Mouse (Mus musculus) E14TG2a.4 (cell line): ENCODE results near the gene Crocc.
A peak's percentile ranks its signal among the peaks of the same experiment; 100 is the strongest.

Experiments
- H3K27me3 ChIP-seq: 2 replicates; pipeline ENCODE4 v1.6.1; 2014; ENCODE audit warnings: low read length, control low read depth; ENCODE audit not compliant: insufficient read depth
- H3K36me3 ChIP-seq: 2 replicates; pipeline ENCODE4 v1.6.1; 2014; ENCODE audit warnings: low read length, control low read depth; ENCODE audit not compliant: insufficient read depth
- H3K4me1 ChIP-seq: replicated peaks from 2 replicates; pipeline ENCODE4 v1.6.1; 2014; ENCODE audit warnings: low read depth, low read length, control low read depth
- H3K4me3 ChIP-seq: replicated peaks from 2 replicates; pipeline ENCODE4 v1.5.1; 2014; ENCODE audit warnings: mild to moderate bottlenecking, low read length
- H3K9me3 ChIP-seq: 2 replicates; pipeline ENCODE4 v1.6.1; 2014; ENCODE audit warnings: low read length, control low read depth
- CTCF ChIP-seq: conservative IDR thresholded peaks from 2 replicates; pipeline ENCODE4 v1.5.1; 2014; ENCODE audit warnings: low read length
- NANOG ChIP-seq: IDR thresholded peaks from 2 replicates; pipeline ENCODE4 v1.6.1; 2014; ENCODE audit warnings: borderline replicate concordance, low read length, mixed read lengths
- POU5F1 ChIP-seq: IDR thresholded peaks from 2 replicates; pipeline ENCODE4 v1.6.1; 2014; ENCODE audit warnings: low read length, borderline replicate concordance

The Crocc gene

DNA sequence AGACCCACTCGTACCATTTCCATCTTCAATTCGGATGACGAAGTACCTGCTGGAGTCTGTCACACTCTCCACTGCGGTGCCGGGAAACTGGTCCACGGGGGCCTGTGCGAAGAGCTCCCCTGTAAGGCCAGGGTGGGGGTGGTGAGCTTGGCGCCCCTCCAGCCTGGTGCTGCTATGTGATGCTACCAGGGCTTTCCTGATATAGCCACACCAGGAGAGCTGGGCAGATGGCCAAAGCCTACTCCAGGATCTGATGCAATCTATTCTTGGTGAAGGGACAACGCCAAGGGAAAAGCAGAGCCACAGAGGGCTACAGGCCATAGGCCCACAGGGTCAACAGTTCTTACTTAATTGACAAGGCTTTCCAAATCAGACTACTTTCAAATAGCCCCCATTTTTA is 13.3 kb upstream of the Crocc start:
- H3K9me3 ChIP-seq = no peaks in the 10 kb centered on the region
- H3K36me3 ChIP-seq = peaks cover 72% of the 10 kb centered on the region
- H3K27me3 ChIP-seq = no peaks in the 10 kb centered on the region
- TF ChIP-seq CTCF = no peak
- no peak for TF ChIP-seq NANOG
- TF ChIP-seq POU5F1 = no peak
- H3K4me3 ChIP-seq = no peak overlapping the region
- H3K4me1 ChIP-seq = peaks cover 29% of the 10 kb centered on the region

GRCm38 (mm10) chr4:141072502-141072901 is 12.2 kb upstream of the Crocc start:
- no peaks in the 10 kb centered on the region for H3K9me3 ChIP-seq
- H3K27me3 ChIP-seq = no peaks in the 10 kb centered on the region
- peaks cover 84% of the 10 kb centered on the region for H3K36me3 ChIP-seq
- H3K4me1 ChIP-seq = peaks cover 24% of the 10 kb centered on the region
- no peak overlapping the region for H3K4me3 ChIP-seq
- no peak for TF ChIP-seq POU5F1
- TF ChIP-seq CTCF = no peak
- no peak for TF ChIP-seq NANOG

- no peak for TF ChIP-seq POU5F1
- TF ChIP-seq CTCF = peak; percentile 50
- no peak for TF ChIP-seq NANOG
These were observed 9.4 kb upstream of the Crocc start for GRCm38 (mm10) chr4:141069731-141070130.

DNA sequence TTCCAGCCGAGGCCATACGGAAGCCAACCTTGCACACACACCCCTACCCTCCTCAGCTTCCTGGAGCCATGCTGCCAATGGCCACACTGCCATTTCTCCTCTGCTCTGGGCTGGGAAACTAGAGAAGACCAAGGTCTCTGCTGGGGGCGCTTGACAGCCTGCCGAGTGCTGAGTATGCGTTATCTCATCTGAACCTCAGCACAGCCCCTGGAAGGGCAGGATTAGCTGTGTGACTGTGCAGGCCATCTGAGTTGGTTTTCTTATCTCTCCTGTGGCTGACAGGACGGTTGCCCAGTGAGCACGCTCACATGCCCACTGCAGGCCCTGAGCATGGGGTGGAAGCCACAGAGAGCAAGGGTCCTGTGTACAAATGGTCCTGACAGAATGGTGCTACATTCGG is 8.3 kb upstream of the Crocc start:
- H3K4me3 ChIP-seq = no peak overlapping the region
- peaks cover 17% of the 10 kb centered on the region for H3K4me1 ChIP-seq
- no peaks in the 10 kb centered on the region for H3K9me3 ChIP-seq
- no peaks in the 10 kb centered on the region for H3K27me3 ChIP-seq
- TF ChIP-seq POU5F1 (no peak), CTCF (no peak), NANOG (no peak)
- H3K36me3 ChIP-seq = peaks cover 83% of the 10 kb centered on the region

More at GRCm38 (mm10) chr4:141069731-141070130, 9.4 kb upstream of the Crocc start:
- no peaks in the 10 kb centered on the region for H3K27me3 ChIP-seq
- no peaks in the 10 kb centered on the region for H3K9me3 ChIP-seq
- peaks cover 12% of the 10 kb centered on the region for H3K4me1 ChIP-seq
- no peak overlapping the region for H3K4me3 ChIP-seq
- peaks cover 93% of the 10 kb centered on the region for H3K36me3 ChIP-seq

DNA sequence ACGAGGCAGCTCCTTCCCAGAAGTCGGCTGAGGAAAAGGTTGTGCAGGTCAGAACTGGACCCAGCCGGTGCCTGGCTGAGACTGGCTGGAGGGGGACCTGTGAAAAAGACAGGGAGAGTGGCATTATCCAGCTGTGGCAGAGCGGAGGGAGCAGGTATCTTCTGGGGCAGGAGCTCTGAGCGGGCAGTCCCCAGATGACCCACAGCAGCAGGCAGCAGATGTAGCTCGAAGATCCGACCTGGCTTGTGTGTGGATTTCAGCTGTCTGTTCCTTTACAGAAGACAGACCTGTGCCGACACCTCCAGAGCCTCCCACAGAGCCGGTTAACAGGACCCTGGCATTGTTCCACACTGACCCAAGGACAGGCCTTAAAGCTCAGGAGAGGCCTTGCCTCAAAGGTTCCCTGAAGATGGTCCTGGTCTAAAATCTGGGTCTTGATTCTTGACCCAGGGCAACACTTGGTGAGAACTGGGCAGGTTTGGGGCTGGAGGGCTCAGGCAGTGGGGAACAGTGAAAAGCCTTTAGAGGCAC is 7.2 kb upstream of the Crocc start:
- TF ChIP-seq NANOG (no peak), POU5F1 (no peak), CTCF (no peak)
- no peaks in the 10 kb centered on the region for H3K27me3 ChIP-seq
- no peak overlapping the region for H3K4me3 ChIP-seq
- peaks cover 14% of the 10 kb centered on the region for H3K4me1 ChIP-seq
- H3K36me3 ChIP-seq = peaks cover 72% of the 10 kb centered on the region
- no peaks in the 10 kb centered on the region for H3K9me3 ChIP-seq

- Histone ChIP-seq H3K36me3 (peaks cover 66% of the 10 kb centered on the region), H3K4me3 (no peak overlapping the region), H3K4me1 (peaks cover 14% of the 10 kb centered on the region), H3K27me3 (no peaks in the 10 kb centered on the region), H3K9me3 (no peaks in the 10 kb centered on the region)
- no peak for TF ChIP-seq POU5F1
- no peak for TF ChIP-seq NANOG
- TF ChIP-seq CTCF = no peak
These were observed 6.6 kb upstream of the Crocc start for GRCm38 (mm10) chr4:141066709-141067515.

DNA sequence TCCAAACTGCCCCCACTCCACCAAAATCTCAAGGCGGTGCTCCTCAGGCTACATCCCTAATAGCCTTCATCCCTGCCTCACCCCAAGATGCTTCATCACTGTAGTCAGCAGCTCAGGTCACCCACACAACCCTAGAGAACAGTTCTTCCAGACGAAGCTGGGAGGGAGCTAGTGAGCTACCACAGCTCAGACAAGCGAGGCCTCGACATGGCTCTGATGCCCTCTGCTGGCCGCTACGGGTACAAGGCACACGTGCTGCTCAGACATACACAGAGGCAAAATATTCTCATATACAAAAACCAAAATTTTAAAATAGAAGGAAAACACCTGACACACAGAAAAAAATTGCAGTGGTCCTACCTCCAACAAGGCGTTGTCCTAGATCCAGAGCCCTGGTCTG is 4.8 kb upstream of the Crocc start:
- Histone ChIP-seq H3K4me1 (peaks cover 21% of the 10 kb centered on the region), H3K9me3 (no peaks in the 10 kb centered on the region), H3K4me3 (no peak overlapping the region), H3K36me3 (peaks cover 48% of the 10 kb centered on the region), H3K27me3 (no peaks in the 10 kb centered on the region)
- no peak for TF ChIP-seq POU5F1
- peak; percentile 73 for TF ChIP-seq CTCF
- TF ChIP-seq NANOG = no peak

GRCm38 (mm10) chr4:141064104-141064659 is 3.8 kb upstream of the Crocc start:
- TF ChIP-seq POU5F1 = peak; percentile 75; the same call in 1 of the 2 replicates
- TF ChIP-seq CTCF = no peak
- Histone ChIP-seq H3K36me3 (peaks cover 38% of the 10 kb centered on the region), H3K9me3 (no peaks in the 10 kb centered on the region), H3K27me3 (no peaks in the 10 kb centered on the region), H3K4me3 (no peak overlapping the region), H3K4me1 (peaks cover 26% of the 10 kb centered on the region)
